Mouse (Mus musculus) lung, embryonic 16.5 days (tissue): ENCODE measurements around the gene Mpi. TPM values are rescaled to one million over a fixed set of nuclear protein-coding genes. Genes with fewer than 3 reads are reported as not detected.

Experiments
- ATAC-seq: fragments of 200-750 bp; cut with Nextera tagmentation; 2 replicates; pipeline ENCODE4 v1.8.0; 2017; ENCODE audit warnings: low read depth, mild to moderate bottlenecking, moderate library complexity
- H3K27ac ChIP-seq: fragments of 300-500 bp; sonication (generic); 2 replicates; pipeline ENCODE4 v1.5.1; 2014; ENCODE audit warnings: mild to moderate bottlenecking, control low read depth, low read length
- H3K27me3 ChIP-seq: fragments of 300-500 bp; sonication (generic); 2 replicates; pipeline ENCODE4 v1.6.1; 2014; ENCODE audit warnings: low read depth, low read length, mixed read lengths; ENCODE audit not compliant: control insufficient read depth, insufficient read depth
- H3K36me3 ChIP-seq: fragments of 300-500 bp; sonication (generic); 2 replicates; pipeline ENCODE4 v1.6.1; 2014; ENCODE audit warnings: low read length; ENCODE audit not compliant: control insufficient read depth, insufficient read depth
- H3K4me1 ChIP-seq: fragments of 300-500 bp; sonication (generic); replicated peaks from 2 replicates; pipeline ENCODE4 v1.6.1; 2014; ENCODE audit warnings: low read length, mixed read lengths; ENCODE audit not compliant: control insufficient read depth, insufficient read depth
- H3K4me2 ChIP-seq: fragments of 300-500 bp; sonication (generic); 2 replicates; pipeline ENCODE4 v1.6.1; 2014; ENCODE audit warnings: low read depth, low read length, control low read depth
- H3K4me3 ChIP-seq: fragments of 300-500 bp; sonication (generic); 2 replicates; pipeline ENCODE4 v1.5.1; 2014; ENCODE audit warnings: mild to moderate bottlenecking, low read length, control low read depth
- H3K9ac ChIP-seq: fragments of 300-500 bp; sonication (generic); 2 replicates; pipeline ENCODE4 v1.6.1; 2014; ENCODE audit warnings: low read length, control low read depth
- H3K9me3 ChIP-seq: fragments of 300-500 bp; sonication (generic); 2 replicates; pipeline ENCODE4 v1.6.1; 2016; ENCODE audit warnings: low read length; ENCODE audit not compliant: control insufficient read depth
- WGBS: fragments of 180-500 bp; shearing (Covaris S2); extraction: QIAGEN DNeasy Blood & Tissue Kit; methylation state at CpG from one replicate; pipeline ENCODE4 v1.1.7; 2014; 5-methylcytosine and 5-hydroxymethylcytosine counted together
- polyA plus RNA-seq: library from polyadenylated mRNA; unstranded; fragments of >200 nt; fragmentation: Nextera tagmentation; extraction: Ambion mirVana; gene quantifications from 2 replicates; pipeline ENCODE4 v1.2.1, GENCODE M21; 2015

Gene Mpi
- polyA plus RNA-seq, 1 experiment from 2014 or later, result 40.9 TPM

DNA sequence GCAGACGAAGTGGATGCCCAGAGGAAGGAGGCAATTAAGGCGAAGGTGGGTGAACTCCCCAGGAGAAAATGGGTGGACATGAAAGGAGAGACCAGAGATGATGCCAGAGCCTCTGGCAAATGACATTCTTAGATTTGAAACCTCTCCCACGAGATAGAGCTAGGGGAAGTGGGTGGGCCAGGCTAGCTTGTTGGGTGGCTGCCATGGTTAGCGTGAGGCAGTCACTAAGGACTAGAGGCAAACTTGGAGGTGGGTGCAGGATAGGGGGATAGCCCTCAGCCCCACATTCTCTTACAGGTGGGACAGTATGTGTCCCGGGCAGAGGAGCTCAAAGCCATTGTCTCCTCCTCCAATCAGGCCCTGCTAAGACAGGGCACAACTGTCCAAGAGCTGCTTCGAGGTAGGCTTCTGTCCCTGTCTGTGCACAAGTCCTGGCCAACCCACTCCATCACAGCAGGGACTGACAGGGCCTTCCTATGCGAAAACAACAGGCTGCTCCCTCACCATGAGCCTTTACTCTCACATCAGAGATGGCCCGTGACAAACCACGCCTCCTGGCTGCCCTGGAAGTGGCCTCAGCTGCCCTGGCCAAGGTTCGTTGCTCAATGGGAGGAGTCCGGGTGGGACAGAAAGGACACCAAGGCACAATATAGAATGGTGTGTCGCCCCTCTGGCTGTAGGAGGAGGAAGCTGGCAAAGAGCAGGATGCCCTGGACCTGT lies 41.1 kb upstream of the Mpi start:
- Histone ChIP-seq H3K27me3 (no peaks in the 10 kb centered on the region), H3K4me2 (no peak overlapping the region), H3K4me1 (peaks cover 15% of the 10 kb centered on the region), H3K4me3 (no peak overlapping the region), H3K27ac (no peak overlapping the region), H3K36me3 (peaks cover 4% of the 10 kb centered on the region; the same call in 1 of the 2 replicates), H3K9ac (no peak overlapping the region), H3K9me3 (no peaks in the 10 kb centered on the region)
- no peak for ATAC-seq
- 59% methylated on average over 12 of the region's 12 CpGs for WGBS

DNA sequence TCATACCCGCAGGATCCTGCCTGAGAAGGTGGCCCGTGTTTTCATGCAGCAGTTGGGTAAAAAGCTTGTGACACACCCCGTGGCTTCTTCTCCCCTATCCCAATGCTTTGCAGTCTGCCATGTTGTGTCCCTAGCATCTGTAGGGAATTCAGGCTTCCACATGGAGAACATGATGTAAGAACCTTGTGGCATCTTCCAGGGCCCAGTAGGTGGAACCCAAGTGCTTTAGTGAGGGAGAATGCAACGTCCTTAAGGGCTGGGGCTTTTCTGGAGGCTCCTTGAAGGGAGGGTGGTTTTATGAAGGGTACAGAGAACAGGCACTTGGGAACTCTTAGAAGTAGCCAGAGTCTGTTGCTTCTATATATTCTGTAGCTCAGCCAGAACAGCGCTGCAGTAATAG lies 38.2 kb upstream of the Mpi start:
- H3K27me3 ChIP-seq, result no peaks in the 10 kb centered on the region
- WGBS, result 42% methylated on average over 5 of the region's 5 CpGs
- H3K4me2 ChIP-seq, result no peak overlapping the region
- no peak overlapping the region for H3K4me3 ChIP-seq
- ATAC-seq, result no peak
- no peak overlapping the region for H3K9ac ChIP-seq
- peaks cover 14% of the 10 kb centered on the region for H3K4me1 ChIP-seq
- no peaks in the 10 kb centered on the region for H3K9me3 ChIP-seq
- H3K27ac ChIP-seq, result no peak overlapping the region
- H3K36me3 ChIP-seq, result peaks cover 8% of the 10 kb centered on the region; the same call in 1 of the 2 replicates

DNA sequence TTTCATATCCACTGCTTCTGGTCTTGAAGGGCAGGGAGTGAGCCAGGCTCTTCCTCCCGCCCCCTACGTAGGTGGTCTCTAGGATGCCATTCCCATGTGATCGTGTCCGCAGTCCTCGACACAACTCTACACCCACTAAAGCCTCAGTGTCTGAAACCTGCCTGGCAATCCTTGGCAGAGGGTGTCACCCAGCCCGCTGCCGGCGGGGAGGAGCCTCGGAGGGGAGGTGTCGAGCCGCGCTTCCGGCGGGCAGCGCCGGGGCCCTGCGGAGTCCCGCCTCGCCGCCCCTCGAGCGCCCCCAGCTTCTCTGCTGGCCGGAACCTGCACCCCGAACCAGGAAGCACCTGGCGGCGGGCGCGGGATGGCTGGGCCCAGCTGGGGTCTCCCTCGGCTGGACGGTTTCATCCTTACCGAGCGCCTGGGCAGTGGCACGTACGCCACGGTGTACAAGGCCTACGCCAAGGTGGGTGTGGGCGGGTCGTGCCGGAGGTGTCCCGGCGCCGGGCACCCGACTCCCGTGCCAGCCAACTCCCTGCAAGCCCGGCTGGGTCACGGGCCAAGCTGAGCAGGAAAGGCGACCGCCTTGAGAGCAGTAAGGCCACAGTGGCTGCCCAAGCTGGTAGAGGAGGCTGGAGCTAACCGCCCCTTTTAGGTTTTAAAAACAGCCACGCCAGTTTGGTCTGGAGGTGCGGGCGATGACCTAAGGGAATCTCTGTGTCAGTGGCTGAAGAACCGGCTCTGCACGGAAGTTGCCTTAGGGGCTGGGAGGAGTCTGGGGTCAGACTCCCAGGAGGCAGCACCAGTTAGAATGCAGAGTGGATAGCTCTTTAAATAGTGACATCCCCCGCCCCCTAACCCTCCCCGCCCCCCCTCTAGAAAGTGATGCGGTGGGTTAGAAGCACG lies 36.9 kb upstream of the Mpi start, which contains the start of gene Ulk3:
Gene Ulk3 (plus strand): TSS at position 229 of the 903 bp plus-strand sequence.
- Histone ChIP-seq H3K4me1 (peaks cover 14% of the 10 kb centered on the region), H3K27me3 (no peaks in the 10 kb centered on the region), H3K4me2 (peak within 1 kb of the TSS; percentile 89), H3K9ac (peak within 1 kb of the TSS; percentile 83), H3K9me3 (no peaks in the 10 kb centered on the region), H3K27ac (peak within 1 kb of the TSS; percentile 87), H3K36me3 (peaks cover 6% of the 10 kb centered on the region; the same call in 1 of the 2 replicates), H3K4me3 (peak within 1 kb of the TSS; percentile 82)
- under 1% methylated on average over 57 of the region's 58 CpGs for WGBS
- ATAC-seq, result peak; percentile 93

DNA sequence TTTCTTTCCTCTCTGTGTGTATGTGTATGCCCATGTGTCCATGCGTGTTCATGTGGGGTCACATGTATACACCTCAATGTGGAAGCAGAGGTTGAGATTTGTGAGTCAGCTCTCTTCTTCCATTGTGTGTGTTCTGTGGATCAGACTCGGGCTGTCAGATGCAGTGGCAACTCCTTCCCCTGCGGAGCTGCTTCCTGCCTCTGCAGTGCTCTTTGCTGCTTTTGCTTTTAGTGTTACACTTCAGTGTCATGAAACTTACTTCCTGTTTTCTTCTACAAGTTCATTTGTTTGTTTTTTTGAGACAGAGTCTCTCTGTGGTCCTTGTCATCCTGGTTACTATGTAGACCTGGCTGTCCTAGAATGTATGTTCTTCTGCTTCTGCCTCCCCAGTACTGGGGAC lies 32.4 kb upstream of the Mpi start:
- Histone ChIP-seq H3K27ac (no peak overlapping the region), H3K9me3 (no peaks in the 10 kb centered on the region), H3K36me3 (peaks cover 29% of the 10 kb centered on the region), H3K4me2 (no peak overlapping the region), H3K4me1 (peaks cover 9% of the 10 kb centered on the region), H3K9ac (no peak overlapping the region), H3K4me3 (no peak overlapping the region), H3K27me3 (no peaks in the 10 kb centered on the region)
- WGBS, result 83% methylated on average over 3 of the region's 3 CpGs
- no peak for ATAC-seq

DNA sequence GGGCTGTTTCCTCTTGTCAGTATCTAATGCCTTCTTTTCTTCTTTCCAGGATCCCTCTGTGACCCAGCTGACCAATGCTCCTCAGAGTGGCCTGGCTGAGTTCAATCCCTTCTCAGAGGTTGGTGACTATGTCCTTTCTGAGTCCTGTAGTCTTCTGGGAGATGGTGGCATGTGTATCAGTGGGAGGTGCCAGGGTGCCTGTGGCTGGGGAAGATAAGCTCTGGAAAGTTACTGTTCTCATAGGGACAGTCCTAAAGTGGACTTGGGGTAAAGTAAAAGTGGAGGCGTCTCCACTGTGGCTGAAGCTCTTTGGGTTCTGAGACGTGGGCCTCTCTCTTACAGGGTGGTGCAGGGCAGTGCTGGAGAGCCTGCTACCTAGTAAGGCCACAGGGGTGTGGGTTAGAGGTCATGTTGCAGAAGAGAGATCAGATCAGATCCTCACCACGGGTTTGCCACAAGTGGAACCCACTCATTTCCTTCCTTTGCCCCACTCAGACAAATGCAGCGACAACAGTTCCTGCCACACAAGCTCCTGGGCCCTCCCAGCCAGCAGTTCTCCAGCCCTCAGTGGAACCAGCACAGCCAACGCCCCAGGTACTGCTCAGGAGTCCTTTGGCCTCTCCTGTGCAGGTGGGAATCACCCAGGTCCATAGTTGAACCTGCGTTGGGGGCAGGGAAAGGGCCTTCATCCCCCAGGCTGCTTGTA lies 24.7 kb upstream of the Mpi start:
- 76% methylated on average over 6 of the region's 6 CpGs for WGBS
- Histone ChIP-seq H3K9me3 (no peaks in the 10 kb centered on the region), H3K4me1 (no peaks in the 10 kb centered on the region), H3K4me3 (no peak overlapping the region), H3K4me2 (no peak overlapping the region), H3K27ac (no peak overlapping the region), H3K27me3 (no peaks in the 10 kb centered on the region), H3K9ac (no peak overlapping the region), H3K36me3 (peaks cover 23% of the 10 kb centered on the region)
- ATAC-seq, result no peak

DNA sequence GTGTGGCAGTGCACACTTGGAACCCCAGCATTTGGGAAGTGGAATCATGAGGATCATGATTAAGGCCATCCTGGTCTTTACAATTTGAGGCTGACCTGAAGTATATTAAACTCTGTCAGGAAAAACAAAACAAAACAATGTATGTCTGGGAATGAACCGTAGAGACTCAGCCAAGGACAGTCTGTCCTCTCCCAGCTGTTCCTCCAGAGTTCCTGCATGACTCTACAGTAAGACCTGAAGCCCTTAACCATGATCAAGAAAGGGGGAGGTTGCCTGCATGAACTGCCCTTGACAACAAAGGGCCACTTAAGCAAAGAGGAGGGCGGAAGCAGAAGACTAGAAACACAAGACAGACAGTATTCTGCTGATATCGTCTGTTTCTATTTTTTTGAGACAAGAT lies 23.0 kb upstream of the Mpi start:
- Histone ChIP-seq H3K36me3 (peaks cover 21% of the 10 kb centered on the region), H3K4me3 (no peak overlapping the region), H3K4me2 (no peak overlapping the region), H3K27me3 (no peaks in the 10 kb centered on the region), H3K9ac (no peak overlapping the region), H3K9me3 (no peaks in the 10 kb centered on the region), H3K27ac (no peak overlapping the region), H3K4me1 (no peaks in the 10 kb centered on the region)
- 69% methylated on average over 3 of the region's 3 CpGs for WGBS
- ATAC-seq, result no peak

DNA sequence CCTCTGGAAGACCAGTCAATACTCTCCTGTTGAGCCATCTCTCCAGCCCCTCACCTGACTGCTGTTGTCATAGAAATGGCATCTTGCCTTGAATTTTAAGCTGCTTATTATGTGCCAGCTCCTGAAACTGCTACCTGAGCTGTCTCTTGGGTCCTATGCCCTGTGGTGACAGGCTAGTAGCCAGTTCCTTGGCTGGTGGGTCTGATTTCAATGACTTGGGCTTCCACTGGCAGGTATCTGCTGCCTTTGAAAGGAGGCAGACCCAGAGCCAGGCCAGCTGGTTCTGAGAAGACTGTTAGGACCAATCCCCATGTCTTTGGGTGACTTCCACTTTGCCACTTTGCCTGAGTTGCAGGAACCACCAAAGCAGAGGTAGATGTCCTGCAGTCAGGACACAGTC lies 21.8 kb upstream of the Mpi start:
- H3K4me2 ChIP-seq, result no peak overlapping the region
- ATAC-seq, result no peak
- H3K4me3 ChIP-seq, result no peak overlapping the region
- H3K36me3 ChIP-seq, result peaks cover 13% of the 10 kb centered on the region
- H3K4me1 ChIP-seq, result no peaks in the 10 kb centered on the region
- no peak overlapping the region for H3K27ac ChIP-seq
- no peaks in the 10 kb centered on the region for H3K9me3 ChIP-seq
- no peak overlapping the region for H3K9ac ChIP-seq
- H3K27me3 ChIP-seq, result no peaks in the 10 kb centered on the region

DNA sequence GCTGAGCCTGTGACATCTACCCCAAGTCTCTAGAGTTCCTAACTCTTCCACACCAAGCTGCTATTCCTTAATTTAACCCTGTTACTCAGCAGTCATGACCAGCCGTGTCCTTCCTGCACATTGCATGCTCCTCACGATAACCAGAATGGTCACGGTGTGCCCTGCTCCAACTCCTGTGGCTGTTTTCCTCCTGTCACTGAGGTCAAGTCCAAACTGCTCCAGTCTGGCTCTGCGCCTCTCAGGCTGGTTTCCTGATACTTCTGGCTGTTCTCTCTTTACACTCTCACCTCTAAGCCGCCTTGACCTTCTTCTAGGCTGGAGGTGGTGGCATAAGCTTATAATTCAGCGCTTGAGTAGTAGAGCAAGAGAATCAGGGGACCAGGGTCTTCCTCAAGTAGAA lies 15.9 kb upstream of the Mpi start:
- no peak for ATAC-seq
- Histone ChIP-seq H3K9me3 (no peaks in the 10 kb centered on the region), H3K27me3 (no peaks in the 10 kb centered on the region), H3K4me1 (0 out of 2 replicates have a peak, but pooled peaks cover 2% of the 10 kb centered on the region), H3K36me3 (peaks cover 2% of the 10 kb centered on the region; the same call in 1 of the 2 replicates), H3K4me3 (no peak overlapping the region), H3K4me2 (no peak overlapping the region), H3K27ac (no peak overlapping the region), H3K9ac (no peak overlapping the region)
- WGBS, result 92% methylated on average over 6 of the region's 6 CpGs

DNA sequence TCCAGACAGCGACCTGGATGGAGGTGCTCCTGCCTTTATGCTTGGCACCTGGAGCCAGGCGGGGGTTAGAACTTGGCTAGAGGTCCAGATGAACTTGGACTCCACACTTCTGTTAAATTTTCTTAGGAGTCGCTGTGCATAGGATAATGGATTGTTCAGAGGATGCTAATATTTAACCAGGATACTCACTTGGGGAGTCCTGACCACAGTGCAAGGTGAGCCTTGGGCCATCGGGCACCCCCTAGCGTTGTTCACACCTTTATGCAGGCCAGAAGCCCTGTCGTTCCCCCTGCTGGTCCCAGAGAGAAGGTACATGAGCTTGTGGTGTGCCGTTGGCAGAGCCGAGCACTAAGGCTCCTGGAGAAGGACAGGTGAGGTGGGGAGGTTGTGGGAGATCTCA lies 14.3 kb upstream of the Mpi start:
- Histone ChIP-seq H3K9ac (no peak overlapping the region), H3K27ac (no peak overlapping the region), H3K4me2 (no peak overlapping the region), H3K27me3 (no peaks in the 10 kb centered on the region), H3K4me1 (peaks cover 13% of the 10 kb centered on the region), H3K4me3 (no peak overlapping the region), H3K36me3 (peaks cover 2% of the 10 kb centered on the region; the same call in 1 of the 2 replicates), H3K9me3 (no peaks in the 10 kb centered on the region)
- no peak for ATAC-seq
- WGBS, result 47% methylated on average over 8 of the region's 8 CpGs
